Mouse (Mus musculus): ENCODE data around the gene Syt3.

Syt3 gene

DNA sequence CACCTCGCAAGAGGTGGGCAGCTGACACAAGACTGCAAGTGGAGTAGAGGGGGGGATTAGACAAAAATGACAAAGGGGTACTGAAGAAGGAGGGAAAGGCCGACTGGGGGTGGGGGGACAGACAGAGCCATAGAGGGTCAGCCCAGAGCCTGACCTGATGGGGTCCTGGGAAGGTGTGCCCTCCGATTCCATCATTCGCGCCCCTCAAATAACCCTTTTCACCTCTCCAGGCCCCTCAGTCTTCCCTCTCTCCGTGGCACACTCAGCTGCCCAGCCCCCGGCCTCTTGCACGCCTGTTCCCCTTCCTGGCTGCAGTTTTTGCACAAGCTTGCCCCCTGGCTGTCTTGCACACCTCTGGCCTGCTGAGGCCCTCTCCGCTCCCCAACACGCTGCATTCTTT, 26.4 kb upstream of the Syt3 start:
- no peak for DNase-seq

DNA sequence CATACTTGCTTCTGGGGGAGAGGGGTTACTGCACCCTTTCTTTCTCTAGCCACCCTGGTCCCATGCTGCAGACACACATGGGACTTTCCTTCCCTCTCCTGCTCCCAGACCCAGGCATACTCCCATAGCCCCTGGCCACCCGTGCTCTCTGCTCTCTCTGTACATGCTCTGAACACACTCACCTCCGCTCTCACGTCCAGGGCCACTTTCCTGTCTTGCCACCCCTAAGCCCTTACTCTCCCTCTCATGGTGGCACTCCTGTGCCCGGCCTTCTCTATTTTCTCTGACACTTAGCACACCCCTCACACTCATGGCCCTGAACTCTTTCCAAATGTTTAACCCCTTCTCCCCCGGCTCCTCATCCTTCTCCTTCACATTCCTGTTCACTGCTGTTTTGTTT, 25.9 kb upstream of the Syt3 start:
- DNase-seq, result no peak

DNA sequence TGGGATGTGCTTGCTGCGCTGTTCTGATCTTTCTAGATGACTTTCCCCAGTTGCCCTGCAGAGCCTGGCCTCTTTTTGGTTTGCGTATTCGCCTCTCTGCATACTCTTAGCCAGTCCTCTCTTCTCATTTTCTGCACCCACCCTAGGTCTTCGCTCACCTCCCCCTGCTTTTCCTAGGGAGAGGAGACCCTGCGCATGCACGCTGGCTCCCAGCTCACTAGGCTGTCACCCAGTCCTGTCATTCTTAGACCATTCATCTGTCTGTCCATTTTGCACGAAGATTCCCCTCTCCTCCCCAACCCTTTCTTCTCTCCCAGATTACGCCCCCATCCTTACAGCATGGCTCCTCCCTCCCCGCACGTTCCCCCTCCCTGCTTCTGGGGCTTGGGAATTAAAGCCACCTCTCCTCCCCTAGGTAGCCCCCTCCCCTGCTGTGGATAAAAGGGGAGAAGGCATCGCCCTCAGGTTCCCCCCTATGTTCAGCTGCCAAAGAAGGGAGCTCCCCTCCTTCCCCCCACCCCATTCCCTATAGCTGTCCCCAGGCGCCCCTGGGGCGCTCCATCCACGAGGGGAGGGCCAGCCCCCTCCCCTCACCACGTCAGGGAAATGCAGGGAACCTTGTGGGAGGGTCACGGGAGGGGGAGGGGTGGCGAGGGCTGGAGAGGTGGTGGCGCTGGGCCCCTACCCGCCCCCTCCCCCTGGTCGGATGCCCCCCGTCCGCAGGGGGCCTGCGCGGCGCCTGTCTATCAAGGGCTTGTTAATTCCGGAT, 24.8 kb upstream of the Syt3 start:
- DNase-seq, result peak; percentile 91

DNA sequence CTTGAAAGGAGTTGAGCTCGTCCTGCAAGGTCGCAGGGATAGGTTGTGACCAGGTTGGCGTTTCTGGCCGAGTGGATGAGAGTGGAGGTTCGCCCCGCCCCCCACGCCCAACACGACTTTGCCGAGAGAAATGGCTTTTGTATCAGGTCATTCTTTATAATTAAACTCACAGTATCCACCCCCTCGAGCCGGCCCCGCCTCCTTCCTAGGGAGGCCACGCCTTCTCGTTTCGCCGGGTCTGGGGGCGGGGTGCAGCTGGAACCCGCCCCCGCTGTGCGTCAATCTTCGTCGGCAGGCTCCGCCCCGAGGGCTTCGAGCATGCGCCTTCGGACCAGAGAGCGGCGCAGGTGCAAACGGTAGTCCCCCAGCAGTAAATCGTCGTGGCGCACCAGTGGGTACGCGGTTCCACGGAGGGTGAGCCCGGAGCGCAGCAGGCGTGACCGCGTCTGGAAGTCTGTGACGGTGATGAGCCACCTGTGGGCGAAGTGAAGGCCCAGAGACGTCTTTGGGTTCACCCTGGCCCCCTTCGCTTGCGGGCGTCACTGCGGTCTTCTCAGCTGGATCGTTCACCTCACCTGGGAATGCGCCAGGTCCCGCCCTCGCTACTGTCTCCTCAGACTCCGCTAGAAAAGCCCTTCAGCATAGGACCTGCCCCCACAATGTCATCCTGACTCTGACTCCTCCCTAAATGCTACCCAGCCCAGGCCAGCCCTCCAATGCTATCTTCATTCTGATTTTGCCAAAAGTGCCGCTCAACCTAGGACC, 23.8 kb upstream of the Syt3 start:
- DNase-seq, result peak; percentile 99

DNA sequence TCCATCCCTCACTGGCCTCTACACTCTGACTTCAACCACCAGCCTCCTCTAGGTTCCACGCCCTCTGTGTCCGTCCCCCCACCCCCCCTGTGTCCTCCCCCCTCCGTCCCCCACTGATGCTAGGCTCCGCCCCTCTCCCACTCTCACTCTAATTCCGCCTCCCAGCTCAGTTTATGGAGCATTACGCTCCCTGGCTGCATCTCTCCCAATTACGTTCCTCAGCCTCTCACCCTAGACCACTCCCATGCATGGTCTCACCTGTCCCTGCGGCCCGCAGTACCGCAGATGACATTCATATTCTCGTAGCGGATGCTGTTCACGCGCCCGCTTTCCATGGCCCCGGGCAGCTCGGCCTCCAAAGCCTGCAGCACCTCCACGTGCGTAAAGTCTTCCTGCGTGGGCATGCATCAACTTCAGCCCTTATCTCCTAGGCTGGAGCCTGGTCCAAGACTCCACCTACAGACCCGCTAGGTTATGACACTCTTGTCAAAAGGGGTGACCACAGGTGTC, 23.1 kb upstream of the Syt3 start:
- peak; percentile 93 for DNase-seq

DNA sequence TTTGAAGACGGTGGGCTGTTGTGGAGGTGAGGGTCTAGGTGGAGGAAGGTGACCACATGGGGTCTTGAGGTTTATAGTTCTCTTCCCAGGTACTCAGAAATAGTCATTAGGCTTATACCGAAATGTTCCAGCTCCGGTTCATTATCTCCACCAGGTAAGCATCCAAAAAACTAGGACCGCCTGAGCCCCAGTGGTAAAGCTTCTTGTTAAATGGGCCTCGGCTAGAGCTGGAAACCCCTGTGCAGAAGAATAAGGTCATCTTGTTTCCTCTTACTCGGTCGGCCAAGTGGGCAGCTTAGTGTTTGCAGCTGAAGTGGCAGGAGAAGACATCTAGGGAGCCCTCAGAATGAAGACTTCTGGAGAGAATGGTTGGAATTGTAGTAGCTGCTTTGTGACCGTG, 11.2 kb upstream of the Syt3 start:
- no peak for DNase-seq

DNA sequence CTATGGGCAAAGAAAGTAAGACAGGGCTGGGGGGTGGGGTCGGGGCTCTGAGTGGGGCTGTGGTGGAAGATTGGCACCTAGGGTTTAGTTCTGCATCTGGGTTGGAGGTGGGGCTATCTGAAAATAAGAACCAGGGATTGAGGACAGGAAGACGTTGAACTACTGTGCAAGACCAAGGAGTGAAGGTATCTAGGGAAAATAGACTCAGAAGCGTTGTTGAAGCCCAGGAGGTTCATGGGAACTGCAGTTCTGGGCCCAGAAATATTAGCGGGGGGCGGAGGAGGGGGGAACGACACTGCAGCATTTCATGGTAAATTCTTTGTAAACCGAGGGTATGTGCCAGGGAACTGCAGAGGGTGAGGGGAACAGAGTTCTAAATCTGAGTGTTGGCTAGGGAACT, 10.4 kb upstream of the Syt3 start:
- no peak for DNase-seq

DNA sequence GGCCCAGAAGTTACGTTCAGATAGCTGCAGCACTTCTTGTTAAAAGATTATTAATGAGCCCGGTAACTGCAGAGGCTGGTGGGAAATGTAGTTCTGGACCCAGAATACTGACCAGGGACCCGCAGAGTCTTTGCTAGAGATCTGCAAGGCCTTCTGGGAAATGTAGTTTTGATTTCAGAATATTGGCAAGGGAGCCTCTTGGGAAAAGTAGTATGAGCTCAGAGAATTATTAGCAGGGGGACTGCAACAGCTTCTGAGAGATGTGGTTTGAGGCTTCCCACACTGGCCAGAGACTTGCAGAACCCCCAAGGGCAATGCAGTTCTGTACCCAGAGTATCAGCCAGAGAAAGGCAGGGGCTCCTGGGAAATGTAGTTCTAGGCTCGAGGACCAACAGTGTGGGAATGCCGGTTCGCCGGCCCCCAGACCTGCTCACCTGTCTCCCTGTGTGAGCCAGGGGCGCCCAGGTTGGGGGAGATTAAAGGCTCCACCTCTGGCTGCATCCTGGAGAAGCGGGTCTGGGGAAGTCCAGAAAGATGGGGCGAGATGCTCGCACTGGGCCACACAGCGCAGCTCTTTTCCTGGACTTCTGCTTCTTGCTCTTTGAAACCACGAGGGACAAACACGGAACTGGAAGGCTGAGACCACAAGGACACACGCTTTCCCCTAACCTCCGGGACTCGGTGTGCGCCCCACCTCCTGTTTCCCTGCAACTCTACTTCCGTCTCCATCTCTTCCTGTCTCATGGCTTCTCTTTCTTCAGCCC, 9.8 kb upstream of the Syt3 start:
- peak; percentile 99 for DNase-seq

DNA sequence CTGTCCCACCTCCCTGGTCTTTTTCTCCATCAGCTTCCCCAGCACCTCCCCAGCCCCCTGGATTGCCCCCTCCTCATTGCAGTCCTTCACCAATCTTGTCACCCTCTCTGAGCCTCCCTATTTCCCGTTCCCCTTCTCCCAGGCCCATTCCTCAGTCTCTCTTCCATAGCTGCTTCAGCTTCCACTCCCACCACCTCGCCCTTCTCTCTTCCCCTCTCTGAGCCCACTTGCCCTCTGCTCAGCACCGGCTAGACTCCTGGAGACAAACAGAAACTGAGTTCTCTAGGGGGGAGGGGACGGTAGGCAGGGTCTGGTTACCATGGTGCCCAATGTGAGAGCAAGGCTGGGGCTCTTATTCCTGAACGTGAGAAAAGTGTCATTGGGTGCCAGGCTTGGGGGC, 9.1 kb upstream of the Syt3 start:
- DNase-seq, result peak; percentile 92

DNA sequence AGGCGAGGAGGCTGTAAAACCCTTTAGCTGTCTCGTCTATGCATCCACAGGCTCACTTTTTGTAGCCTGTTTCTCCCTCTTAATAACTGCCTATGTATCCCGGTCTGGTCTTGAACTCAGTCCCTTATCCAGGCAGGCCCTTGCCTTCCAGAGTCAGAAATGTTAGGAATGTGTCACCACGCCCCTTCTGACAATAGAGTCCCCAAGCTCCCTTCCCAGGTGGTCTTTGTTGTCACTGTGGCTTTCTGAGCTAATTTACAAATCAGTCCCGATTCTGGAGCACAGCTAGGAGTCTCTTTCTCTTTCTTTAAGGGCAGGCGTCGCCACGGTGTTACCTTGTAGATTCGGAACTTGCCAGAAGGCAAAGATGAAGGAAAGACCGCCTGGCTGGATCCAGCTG, 8.7 kb upstream of the Syt3 start:
- DNase-seq, result no peak

DNA sequence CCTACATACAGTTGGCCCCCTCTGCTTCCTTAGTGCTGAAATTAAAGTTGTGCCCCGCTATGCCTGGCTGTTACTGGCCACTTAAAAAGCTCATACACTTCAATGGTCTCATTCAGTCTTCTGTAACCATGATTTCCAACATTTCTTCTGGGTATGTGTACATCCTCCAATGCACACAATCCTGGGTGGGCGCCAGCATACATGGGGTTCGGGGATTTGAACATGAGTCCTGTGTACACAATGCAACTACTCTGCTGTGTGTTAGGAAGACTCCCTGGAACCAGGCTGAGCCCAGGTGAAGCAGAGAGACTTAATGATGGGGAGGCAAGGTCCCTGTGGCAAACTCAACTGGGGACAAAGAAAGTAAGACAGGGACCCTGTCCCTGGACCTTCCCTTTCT, 8.1 kb upstream of the Syt3 start:
- no peak for DNase-seq

DNA sequence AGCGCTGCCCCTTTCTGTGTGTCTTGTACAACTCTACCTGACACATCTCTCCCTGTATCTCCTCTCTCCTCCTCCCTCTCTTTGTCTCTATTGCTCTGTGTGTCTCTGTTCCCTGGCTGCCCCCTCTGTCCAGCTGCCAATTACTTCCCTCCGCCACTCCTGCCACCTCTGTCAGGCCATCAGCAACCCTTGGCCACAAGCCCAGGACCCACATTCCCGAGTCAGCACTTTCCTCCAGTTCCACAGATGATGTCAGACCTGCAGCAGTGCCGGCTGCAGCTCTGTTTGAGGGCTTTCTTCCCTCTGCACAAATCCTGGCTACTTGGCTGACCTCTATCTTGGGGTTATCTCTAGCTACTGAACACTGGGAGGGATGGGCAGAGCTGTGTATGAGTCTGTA, 5.6 kb upstream of the Syt3 start:
- peak; percentile 97 for DNase-seq

DNA sequence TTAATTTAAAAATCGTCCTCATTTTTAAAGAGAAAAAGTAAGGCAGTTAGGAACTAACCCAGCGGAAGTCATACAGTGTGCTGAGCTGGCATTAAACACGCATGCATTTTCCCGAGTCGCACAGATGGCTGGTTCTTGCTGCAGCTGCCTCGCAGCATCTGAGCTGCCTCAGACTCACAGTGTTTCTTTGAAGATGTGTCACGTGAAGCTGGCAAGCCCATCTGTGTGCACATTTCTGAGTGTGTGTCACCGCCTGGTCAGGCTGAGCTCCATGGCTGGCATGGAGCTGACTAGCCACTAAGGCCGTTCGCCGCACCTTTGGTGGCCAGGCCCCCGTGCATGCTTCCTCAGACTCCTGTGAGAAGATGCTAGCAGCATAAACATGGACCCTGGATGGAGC, 1.4 kb upstream of the Syt3 start:
- peak; percentile 93 for DNase-seq

DNA sequence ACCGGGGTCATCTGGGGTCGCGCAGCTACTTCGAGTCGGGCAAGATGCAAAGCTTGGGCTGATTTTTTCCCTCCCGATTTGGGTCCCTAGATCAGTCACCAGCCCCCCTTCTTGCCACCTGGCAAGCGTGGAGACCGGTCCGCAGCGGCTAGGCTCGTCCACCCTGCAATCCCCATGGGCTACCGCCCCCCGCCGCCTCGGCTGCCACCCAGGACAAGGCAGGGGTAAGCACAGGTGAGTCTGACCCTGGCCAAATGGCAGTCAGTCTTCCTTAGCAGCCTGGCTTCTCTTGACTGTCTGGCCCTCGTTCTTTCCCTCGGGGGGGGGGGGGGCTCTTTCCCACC, 786 bp downstream of the Syt3 start:
- peak; percentile 95 for DNase-seq

DNA sequence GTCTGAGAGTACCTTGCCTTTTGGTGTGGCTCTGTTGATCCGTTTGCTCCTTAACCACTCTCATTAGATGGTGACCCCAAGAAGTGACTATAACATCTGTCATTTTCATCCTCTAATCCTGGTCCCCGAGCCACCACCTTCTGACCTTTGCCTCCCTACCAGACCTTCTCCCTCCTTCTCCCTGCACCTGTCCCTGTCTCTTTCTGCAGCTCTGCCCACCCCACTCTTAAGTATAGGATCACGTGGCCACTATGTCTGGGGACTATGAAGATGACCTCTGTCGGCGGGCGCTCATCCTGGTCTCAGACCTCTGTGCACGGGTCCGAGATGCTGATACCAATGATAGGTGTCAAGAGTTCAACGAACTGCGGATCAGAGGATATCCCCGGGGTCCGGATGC, 1.8 kb downstream of the Syt3 start, which contains the start of gene 1700008O03Rik:
Gene 1700008O03Rik, minus strand, starts transcription at position 101 of the 400 bp plus-strand sequence.
- DNase-seq, result no peak

DNA sequence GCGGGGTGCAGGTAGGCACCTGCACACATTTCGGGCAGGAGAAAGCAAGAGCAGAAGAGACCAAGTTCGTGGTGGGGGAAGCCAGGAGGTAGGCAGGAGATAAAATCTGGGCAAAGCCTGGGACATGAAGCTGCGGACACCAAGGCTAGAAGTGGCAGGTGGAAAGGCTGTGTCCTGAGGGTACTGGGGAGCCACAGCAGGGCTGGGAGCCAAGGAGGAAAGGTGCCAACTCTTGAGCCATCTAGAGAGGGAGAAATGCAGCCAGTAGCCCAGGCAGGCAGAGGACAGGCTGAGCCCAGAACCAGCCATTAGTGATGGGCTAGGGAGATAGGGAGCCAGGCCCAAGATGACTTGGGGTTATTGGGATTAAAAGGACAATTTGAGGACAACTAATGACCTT, 7.9 kb downstream of the Syt3 start:
- DNase-seq, result no peak

DNA sequence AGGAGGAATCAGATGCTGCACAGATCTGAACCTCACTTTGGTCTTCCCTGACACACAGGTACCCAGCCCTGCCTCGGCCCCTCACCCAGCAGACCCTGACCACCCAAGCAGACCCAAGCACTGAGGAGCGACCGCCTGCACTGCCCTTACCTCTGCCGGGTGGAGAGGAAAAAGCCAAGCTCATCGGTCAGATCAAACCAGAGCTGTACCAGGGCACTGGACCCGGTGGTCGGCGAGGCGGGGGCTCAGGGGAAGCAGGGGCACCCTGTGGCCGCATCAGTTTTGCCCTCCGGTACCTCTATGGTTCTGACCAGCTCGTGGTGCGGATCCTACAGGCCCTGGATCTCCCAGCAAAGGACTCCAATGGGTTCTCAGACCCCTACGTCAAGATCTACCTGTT, 8.4 kb downstream of the Syt3 start:
- DNase-seq, result no peak

DNA sequence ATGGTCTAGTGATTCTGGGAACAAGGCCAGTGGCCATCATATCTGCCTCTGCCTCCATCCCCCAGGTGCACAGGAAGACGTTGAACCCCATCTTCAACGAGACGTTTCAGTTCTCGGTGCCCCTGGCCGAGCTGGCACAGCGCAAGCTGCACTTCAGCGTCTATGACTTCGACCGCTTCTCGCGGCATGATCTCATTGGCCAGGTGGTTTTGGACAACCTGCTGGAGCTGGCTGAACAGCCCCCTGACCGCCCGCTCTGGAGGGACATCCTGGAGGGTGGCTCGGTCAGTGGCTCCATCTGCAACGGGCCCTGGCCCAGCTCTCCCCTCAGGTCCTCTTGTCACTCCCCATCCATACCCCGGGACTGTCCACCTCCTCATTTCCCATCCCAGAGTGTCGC, 9.4 kb downstream of the Syt3 start:
- no peak for DNase-seq

DNA sequence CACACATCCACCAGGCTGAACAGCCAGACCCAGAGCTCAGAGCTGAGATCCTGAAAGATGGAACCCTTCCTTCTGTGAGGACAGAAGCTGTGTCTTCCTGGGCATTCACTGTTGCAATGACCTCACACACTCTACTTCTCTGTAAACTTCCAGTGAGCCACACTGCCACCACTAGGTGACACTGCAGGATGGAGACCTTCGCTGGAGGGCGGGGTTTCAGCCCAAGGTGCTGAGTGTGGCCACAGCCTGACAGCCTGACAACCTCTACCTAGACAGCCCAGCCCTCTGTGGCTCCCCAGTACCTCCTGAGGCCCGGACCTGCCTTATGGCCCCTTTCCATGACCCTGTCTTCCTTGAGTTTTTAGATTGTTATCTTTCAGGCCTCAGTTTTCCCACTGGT, 14.7 kb downstream of the Syt3 start:
- DNase-seq, result no peak

DNA sequence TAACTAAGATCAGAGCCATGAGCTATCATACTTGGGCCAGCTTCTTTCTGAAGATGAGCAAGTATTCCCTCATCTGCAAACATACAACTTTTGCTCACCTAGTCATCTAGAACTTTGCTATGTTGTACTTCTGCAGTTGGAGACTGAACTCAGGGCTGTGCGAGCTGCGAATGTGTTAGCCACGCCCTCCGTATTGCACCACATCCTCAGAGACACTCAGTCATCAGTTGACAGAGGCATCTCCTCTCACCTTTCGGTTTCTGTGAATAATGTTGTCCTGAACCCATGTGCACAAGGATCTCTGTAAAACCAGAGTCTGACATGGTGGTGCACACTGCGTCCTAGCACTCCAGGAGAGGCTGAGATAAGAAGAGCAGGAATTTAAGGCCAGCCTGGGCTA, 17.8 kb downstream of the Syt3 start:
- no peak for DNase-seq

DNA sequence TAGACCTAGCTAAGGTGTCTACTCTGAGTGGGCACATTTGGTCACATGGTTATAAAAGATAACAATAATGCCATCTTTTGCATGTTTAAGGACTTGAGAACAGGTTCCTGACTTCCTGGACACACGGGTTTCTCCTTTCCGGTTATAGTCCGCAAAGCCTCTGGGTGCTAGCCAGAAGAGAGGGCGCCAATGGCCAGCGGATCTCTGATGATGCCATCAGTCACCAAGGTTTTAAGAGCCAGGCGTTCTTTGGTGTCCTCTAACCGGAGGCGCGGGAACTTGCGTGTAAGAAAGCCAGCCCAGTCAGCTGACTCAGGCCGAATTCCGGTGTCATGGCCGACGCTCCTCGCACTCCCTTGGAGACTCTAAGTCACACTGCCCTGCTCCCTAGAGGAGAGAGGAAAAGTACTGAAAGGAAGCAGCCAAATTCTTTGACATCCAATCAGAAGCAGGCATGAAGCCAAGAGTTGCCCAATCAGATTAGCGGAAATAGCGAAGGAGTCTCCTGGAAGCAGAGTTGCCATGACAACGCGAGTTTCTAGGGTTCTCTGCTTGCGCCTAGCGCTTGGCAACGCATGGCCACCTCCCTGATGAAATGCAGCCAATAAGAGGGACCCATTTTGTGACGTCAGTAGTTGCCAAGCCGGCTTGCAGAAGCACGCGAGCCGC, 21.6 kb downstream of the Syt3 start:
- DNase-seq, result peak; percentile 99

DNA sequence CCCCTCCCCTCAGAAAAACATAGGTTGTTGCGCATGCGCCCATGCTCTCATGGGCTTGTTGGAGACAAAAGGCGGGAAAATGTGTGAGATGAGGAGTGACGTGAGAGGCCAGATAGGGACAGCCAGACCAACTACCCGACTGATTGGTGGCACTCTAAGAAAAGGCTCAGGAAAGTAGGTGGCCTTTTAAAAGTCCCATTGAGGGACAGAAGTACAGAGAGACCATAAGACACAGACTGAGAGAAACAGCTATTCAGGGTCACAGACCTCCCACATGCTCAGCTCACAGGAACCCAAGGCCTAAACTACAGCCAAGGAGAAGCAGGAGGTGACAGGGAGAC, 22.1 kb downstream of the Syt3 start:
- no peak for DNase-seq

DNA sequence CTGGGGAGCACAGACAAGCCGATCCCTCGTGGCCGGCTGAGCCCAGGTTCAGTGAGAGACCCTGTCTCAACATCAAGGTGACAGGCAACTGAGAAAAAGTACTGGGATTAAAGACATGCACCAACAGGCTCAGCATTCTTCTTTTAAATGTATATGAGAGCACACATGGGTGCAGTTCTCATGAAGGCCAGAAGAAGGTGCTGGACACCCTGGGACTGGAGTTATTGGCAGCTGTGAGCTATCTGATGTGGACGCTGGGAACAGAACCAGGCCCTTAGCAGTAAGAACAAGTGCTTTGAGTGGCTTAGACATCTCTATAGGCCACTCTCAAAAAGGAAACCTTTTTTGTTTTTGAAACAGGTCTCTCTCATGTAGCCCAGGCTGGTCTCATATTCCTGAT, 27.2 kb downstream of the Syt3 start:
- DNase-seq, result no peak

All from heart, adult 11 months (tissue).